Mouse (Mus musculus) limb, embryonic 11.5 days (tissue): ENCODE results near the gene Retn. TPM values are rescaled to one million over a fixed set of nuclear protein-coding genes. Genes with fewer than 3 reads are reported as not detected.

ENCODE experiments used
- ATAC-seq: fragments of 200-750 bp; cut with Nextera tagmentation; 2 replicates; pipeline ENCODE4 v1.8.0; 2017; ENCODE audit warnings: low read depth; ENCODE audit not compliant: insufficient number of reproducible peaks, low FRiP score, low TSS enrichment
- DNase-seq: peaks from one replicate; pipeline ENCODE4 v3.0.0-alpha.2; 2015; ENCODE audit warnings: low spot score
- H3K27ac ChIP-seq: fragments of 300-500 bp; sonication (generic); replicated peaks from 2 replicates; pipeline ENCODE4 v1.5.1; 2014; ENCODE audit warnings: low read depth, mild to moderate bottlenecking, low read length
- H3K27me3 ChIP-seq: fragments of 300-500 bp; sonication (generic); 2 replicates; pipeline ENCODE4 v1.6.1; 2014; ENCODE audit warnings: mild to moderate bottlenecking, low read length, mixed read lengths; ENCODE audit not compliant: control insufficient read depth, insufficient read depth
- H3K36me3 ChIP-seq: fragments of 300-500 bp; sonication (generic); 2 replicates; pipeline ENCODE4 v1.6.1; 2014; ENCODE audit warnings: mild to moderate bottlenecking, low read length, moderate library complexity, mixed read lengths; ENCODE audit not compliant: control insufficient read depth, insufficient read depth
- H3K4me1 ChIP-seq: fragments of 300-500 bp; sonication (generic); 2 replicates; pipeline ENCODE4 v1.6.1; 2014; ENCODE audit warnings: low read length, mixed read lengths; ENCODE audit not compliant: control insufficient read depth, insufficient read depth
- H3K4me2 ChIP-seq: fragments of 300-500 bp; sonication (generic); 2 replicates; pipeline ENCODE4 v1.6.1; 2014; ENCODE audit warnings: low read depth, mild to moderate bottlenecking, moderate library complexity; ENCODE audit not compliant: severe bottlenecking
- H3K4me3 ChIP-seq: fragments of 300-500 bp; sonication (generic); 2 replicates; pipeline ENCODE4 v1.5.1; 2014; ENCODE audit warnings: low read depth, low read length
- H3K9ac ChIP-seq: fragments of 300-500 bp; sonication (generic); 2 replicates; pipeline ENCODE4 v1.6.1; 2014; ENCODE audit warnings: mild to moderate bottlenecking, low read length
- H3K9me3 ChIP-seq: fragments of 300-500 bp; sonication (generic); 2 replicates; pipeline ENCODE4 v1.6.1; 2016; ENCODE audit warnings: low read length; ENCODE audit not compliant: control insufficient read depth
- WGBS: fragments of 180-500 bp; shearing (Covaris S2); extraction: QIAGEN DNeasy Blood & Tissue Kit; methylation state at CpG from one replicate; pipeline ENCODE4 v1.1.7; 2014; 5-methylcytosine and 5-hydroxymethylcytosine counted together
- polyA plus RNA-seq: library from polyadenylated mRNA; unstranded; fragments of >200 nt; fragmentation: Nextera tagmentation; extraction: Ambion mirVana; gene quantifications from 2 replicates; pipeline ENCODE4 v1.2.1, GENCODE M21; 2014

Retn gene
- polyA plus RNA-seq, 1 experiment from 2014 or later: not detected

DNA sequence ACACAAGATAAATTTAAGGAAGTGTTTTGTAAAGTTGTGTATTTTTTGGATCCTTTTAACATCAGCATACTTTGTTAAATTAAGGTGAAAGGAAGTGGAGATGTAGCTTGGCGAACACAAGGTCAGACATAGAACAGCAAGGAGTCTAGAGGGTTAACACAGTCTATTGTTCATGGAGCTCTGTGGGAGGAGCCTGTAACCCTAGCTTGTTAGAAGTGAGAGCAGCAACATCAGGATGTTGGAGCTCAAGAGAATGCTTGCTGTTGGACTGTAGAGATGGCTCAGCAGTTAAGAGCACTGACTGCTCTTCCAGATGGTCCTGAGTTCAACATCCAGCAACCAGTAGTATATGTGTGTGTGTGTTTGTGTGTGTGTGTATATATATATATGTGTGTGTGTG, 6.6 kb upstream of the Retn start:
- Histone ChIP-seq H3K4me2 (no peak overlapping the region), H3K4me3 (no peak overlapping the region), H3K27ac (no peak overlapping the region), H3K27me3 (no peaks in the 10 kb centered on the region), H3K9me3 (no peaks in the 10 kb centered on the region), H3K4me1 (no peaks in the 10 kb centered on the region), H3K36me3 (no peaks in the 10 kb centered on the region), H3K9ac (no peak overlapping the region)
- WGBS: 46% methylated on average over 1 of the region's 1 CpGs
- ATAC-seq (no peak), DNase-seq (no peak)

GRCm38 (mm10) chr8:3652845-3653244, 2.7 kb upstream of the Retn start:
- H3K36me3 ChIP-seq: no peaks in the 10 kb centered on the region
- no peaks in the 10 kb centered on the region for H3K27me3 ChIP-seq
- peaks cover 4% of the 10 kb centered on the region for H3K4me1 ChIP-seq
- no peak overlapping the region for H3K27ac ChIP-seq
- H3K9ac ChIP-seq: no peak overlapping the region
- no peak for DNase-seq
- no peak overlapping the region for H3K4me3 ChIP-seq
- no peak overlapping the region for H3K4me2 ChIP-seq
- ATAC-seq: no peak
- 68% methylated on average over 3 of the region's 3 CpGs for WGBS
- no peaks in the 10 kb centered on the region for H3K9me3 ChIP-seq

- peaks cover 4% of the 10 kb centered on the region for H3K4me1 ChIP-seq
- no peak overlapping the region for H3K9ac ChIP-seq
- no peaks in the 10 kb centered on the region for H3K27me3 ChIP-seq
- no peaks in the 10 kb centered on the region for H3K9me3 ChIP-seq
- H3K27ac ChIP-seq: no peak overlapping the region
- no peaks in the 10 kb centered on the region for H3K36me3 ChIP-seq
- DNase-seq (no peak), ATAC-seq (0 out of 2 replicates have a peak, but pooled peaks have one; percentile 11)
- 70% methylated on average over 11 of the region's 11 CpGs for WGBS
- no peak overlapping the region for H3K4me2 ChIP-seq
- no peak overlapping the region for H3K4me3 ChIP-seq
These were observed 653 bp upstream of the Retn start for GRCm38 (mm10) chr8:3654726-3655508.

DNA sequence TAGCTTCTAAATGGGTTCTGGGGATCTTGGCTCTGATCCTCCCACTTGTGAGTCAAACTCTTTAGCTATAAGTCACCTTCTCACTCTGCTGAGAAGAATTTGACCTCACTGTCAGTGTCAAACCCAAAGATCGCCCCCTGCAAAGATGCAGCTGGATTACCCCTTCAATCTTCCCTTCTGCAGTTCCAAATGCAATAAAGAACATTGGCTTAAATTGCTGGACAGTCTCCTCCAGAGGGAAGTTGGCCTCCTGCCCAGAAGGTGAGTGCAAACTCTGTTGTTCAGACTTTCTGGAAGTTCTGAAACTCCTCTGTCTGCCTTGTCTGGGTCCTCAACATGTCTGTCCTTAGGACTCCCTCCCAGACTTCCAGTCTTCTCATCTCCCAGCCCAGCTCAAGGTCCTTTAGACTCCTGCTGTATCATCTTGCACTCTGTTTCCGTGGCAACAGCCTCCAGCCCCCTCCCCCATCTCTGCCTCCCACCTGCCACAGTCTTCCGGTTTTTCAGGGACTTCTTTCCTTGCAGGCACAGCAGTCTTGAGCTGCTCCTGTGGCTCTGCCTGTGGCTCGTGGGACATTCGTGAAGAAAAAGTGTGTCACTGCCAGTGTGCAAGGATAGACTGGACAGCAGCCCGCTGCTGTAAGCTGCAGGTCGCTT, 1.3 kb downstream of the Retn start:
- Histone ChIP-seq H3K4me3 (no peak overlapping the region), H3K36me3 (no peaks in the 10 kb centered on the region), H3K9me3 (no peaks in the 10 kb centered on the region), H3K4me2 (no peak overlapping the region), H3K4me1 (peaks cover 4% of the 10 kb centered on the region), H3K9ac (no peak overlapping the region; the same call in 1 of the 2 replicates), H3K27me3 (no peaks in the 10 kb centered on the region), H3K27ac (no peak overlapping the region)
- ATAC-seq (peak; percentile 68), DNase-seq (peak; percentile 55)
- 31% methylated on average over 7 of the region's 7 CpGs for WGBS

GRCm38 (mm10) chr8:3660889-3661288, 5.3 kb downstream of the Retn start:
- no peak overlapping the region for H3K4me3 ChIP-seq
- H3K4me1 ChIP-seq: peaks cover 4% of the 10 kb centered on the region
- ATAC-seq: no peak
- H3K27ac ChIP-seq: no peak overlapping the region
- no peaks in the 10 kb centered on the region for H3K27me3 ChIP-seq
- no peaks in the 10 kb centered on the region for H3K9me3 ChIP-seq
- no peak overlapping the region for H3K9ac ChIP-seq
- DNase-seq: no peak
- H3K4me2 ChIP-seq: no peak overlapping the region
- WGBS: 85% methylated on average over 8 of the region's 8 CpGs
- H3K36me3 ChIP-seq: no peaks in the 10 kb centered on the region

GRCm38 (mm10) chr8:3664405-3664804, 8.8 kb downstream of the Retn start:
- H3K36me3 ChIP-seq: no peaks in the 10 kb centered on the region
- no peaks in the 10 kb centered on the region for H3K4me1 ChIP-seq
- no peak overlapping the region for H3K4me2 ChIP-seq
- DNase-seq (no peak), ATAC-seq (no peak)
- H3K9ac ChIP-seq: no peak overlapping the region
- H3K27ac ChIP-seq: no peak overlapping the region
- H3K27me3 ChIP-seq: no peaks in the 10 kb centered on the region
- 74% methylated on average over 5 of the region's 5 CpGs for WGBS
- H3K9me3 ChIP-seq: no peaks in the 10 kb centered on the region
- no peak overlapping the region for H3K4me3 ChIP-seq

DNA sequence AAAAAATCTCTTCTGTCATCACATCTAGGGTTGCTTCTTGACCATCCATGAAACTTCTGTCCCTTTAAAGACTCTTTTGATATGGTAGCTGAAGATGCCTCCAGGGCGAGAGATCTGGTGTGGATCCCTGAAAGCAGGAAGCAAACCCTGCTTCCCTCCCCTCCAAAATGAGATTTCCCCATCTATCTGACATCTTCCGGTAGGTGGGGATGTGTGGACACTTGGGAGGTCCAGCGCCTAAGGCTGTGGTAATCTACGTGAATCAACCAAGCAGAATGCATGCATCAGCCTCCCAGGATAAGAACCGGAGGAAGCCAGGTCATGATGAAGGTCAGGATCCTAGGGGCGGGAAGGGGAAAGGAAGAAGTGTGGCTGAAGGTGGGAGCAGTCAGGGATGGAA, 9.9 kb downstream of the Retn start, which contains the start of gene Mcemp1:
Gene Mcemp1 (plus strand): TSS at position 248 of the 400 bp plus-strand sequence.
- H3K9ac ChIP-seq: no peak within 1 kb of the TSS
- no peaks in the 10 kb centered on the region for H3K36me3 ChIP-seq
- 77% methylated on average over 6 of the region's 6 CpGs for WGBS
- no peaks in the 10 kb centered on the region for H3K9me3 ChIP-seq
- no peak within 1 kb of the TSS for H3K27ac ChIP-seq
- H3K4me3 ChIP-seq: no peak within 1 kb of the TSS
- no peaks in the 10 kb centered on the region for H3K27me3 ChIP-seq
- H3K4me2 ChIP-seq: no peak within 1 kb of the TSS
- no peaks in the 10 kb centered on the region for H3K4me1 ChIP-seq
- ATAC-seq: no peak
- DNase-seq: no peak

GRCm38 (mm10) chr8:3670388-3670787, 14.8 kb downstream of the Retn start:
- no peaks in the 10 kb centered on the region for H3K4me1 ChIP-seq
- no peak for DNase-seq
- no peaks in the 10 kb centered on the region for H3K36me3 ChIP-seq
- no peaks in the 10 kb centered on the region for H3K27me3 ChIP-seq
- H3K9ac ChIP-seq: no peak overlapping the region
- ATAC-seq: no peak
- WGBS: 89% methylated on average over 2 of the region's 2 CpGs
- no peak overlapping the region for H3K27ac ChIP-seq
- H3K4me2 ChIP-seq: no peak overlapping the region
- H3K9me3 ChIP-seq: no peaks in the 10 kb centered on the region
- H3K4me3 ChIP-seq: no peak overlapping the region
